Mouse (Mus musculus) duodenum, adult 2 months (tissue): ENCODE results near the gene Zfp40. TPM values are rescaled to one million over a fixed set of nuclear protein-coding genes. Genes with fewer than 3 reads are reported as not detected.

Experiments used
- polyA plus RNA-seq: library from polyadenylated mRNA; depleted of rRNA; stranded (reverse); fragments of >200 nt; gene quantifications from 2 replicates; pipeline ENCODE4 v1.2.3, GENCODE M21; 2012; ENCODE audit warnings: low replicate concordance; rRNA removed

Zfp40 gene
- 0.15 TPM in 1 of 2 replicates, not detected in the other for polyA plus RNA-seq

GRCm38 (mm10) chr17:23192453-23193379, at the start of gene Zfp40:
Gene Zfp40 (minus strand): TSS chr17:23193252.

Other genes starting within 250 kb of the Zfp40 start
- not detected in 2 replicates for gene Vmn2r-ps130, start 132.1 kb downstream of the Zfp40 start, polyA plus RNA-seq
- gene Vmn2r114, start 119.3 kb upstream of the Zfp40 start, polyA plus RNA-seq, result not detected in 2 replicates
- not detected in 2 replicates for gene Vmn2r115, start 150.5 kb upstream of the Zfp40 start, polyA plus RNA-seq
- not detected in 2 replicates for gene Vmn2r116, start 191.4 kb upstream of the Zfp40 start, polyA plus RNA-seq